Mouse (Mus musculus): ENCODE data around the gene Kcnk3.

The Kcnk3 gene

GRCm38 (mm10) chr5:30670091-30670490 is 82.1 kb downstream of the Kcnk3 start:
- no peak for DNase-seq (ENCODE audit: low spot score in 2 of 2)

GRCm38 (mm10) chr5:30674001-30674400 is 86.0 kb downstream of the Kcnk3 start:
- DNase-seq (ENCODE audit: low spot score in 2 of 2), result no peak

Data from spleen, postnatal 36 days (tissue).